Mouse (Mus musculus): ENCODE results near the gene Plbd2.
A peak's percentile ranks its signal among the peaks of the same experiment; 100 is the strongest.

Gene Plbd2

GRCm38 (mm10) chr5:120473361-120473760 lies 30.1 kb downstream of the Plbd2 start:
- DNase-seq, result no peak

DNA sequence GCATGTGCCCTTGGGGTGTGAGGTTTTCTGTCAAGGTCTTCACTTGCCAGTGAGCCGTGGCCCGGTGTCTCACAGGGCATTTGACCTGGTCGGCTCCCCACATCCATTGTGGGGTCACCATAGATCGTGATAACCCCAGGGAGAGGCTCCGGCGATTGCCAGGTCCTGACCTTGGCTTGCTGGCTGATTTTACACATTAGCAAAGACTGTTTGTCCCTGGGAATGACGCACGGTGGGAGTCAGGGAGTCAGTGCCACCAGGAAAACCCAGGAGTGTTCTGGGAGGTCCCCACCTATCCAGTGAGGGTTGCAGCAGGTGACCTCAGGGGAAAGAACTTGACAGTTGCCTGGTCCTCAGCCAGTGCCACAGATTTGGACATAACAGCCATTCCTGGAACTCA lies 30.7 kb downstream of the Plbd2 start, which contains the start of gene Sdsl:
Gene Sdsl, minus strand, starts transcription at position 41 of the 400 bp plus-strand sequence.
- no peak for DNase-seq

DNA sequence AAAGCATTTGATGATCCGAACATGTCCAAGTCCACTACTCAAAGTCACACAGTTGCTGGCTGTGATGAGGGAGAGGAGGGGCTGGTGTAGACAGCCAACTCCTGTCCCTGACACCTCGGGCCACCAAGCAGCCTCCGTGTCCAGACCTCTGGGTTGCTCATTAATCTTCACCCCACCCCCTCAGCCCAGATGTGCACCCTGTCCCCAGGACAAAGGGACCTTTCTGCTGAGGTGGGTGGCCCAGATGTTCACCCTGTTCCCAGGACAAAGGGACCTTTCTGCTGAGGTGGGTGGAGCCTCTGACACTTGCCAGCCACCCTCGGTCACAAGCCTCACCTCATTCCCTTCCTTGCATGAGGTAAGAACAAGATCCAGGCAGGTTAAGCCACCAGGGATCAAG lies 31.9 kb downstream of the Plbd2 start:
- peak; percentile 38 for DNase-seq

GRCm38 (mm10) chr5:120468830-120469229 lies 34.6 kb downstream of the Plbd2 start:
- no peak for DNase-seq

DNA sequence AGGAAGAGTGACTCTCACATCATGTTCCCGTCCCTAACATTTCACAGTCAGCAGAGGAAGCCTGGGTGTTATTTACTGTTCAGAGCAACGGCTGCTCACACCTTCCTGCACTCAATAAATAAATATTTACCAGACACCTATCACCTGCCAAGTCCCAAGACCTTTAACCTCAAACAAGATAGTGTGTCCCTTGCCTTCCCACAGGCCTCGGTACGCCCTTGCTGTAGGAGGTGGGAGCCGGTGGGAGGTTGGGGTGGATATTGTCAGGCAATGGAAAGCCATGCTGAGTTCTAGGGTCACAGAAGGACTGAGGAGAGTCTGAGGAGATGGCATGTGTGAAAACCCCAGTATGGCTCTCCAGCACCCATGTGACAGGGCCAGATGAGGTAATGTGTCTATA lies 35.1 kb downstream of the Plbd2 start:
- no peak for DNase-seq

- peak; percentile 65 for DNase-seq
Measured at GRCm38 (mm10) chr5:120467026-120467425, 36.4 kb downstream of the Plbd2 start.

- no peak for DNase-seq
Measured at GRCm38 (mm10) chr5:120465860-120466259, 37.6 kb downstream of the Plbd2 start.

- DNase-seq, result no peak
Measured at GRCm38 (mm10) chr5:120465062-120465461, 38.4 kb downstream of the Plbd2 start.

DNA sequence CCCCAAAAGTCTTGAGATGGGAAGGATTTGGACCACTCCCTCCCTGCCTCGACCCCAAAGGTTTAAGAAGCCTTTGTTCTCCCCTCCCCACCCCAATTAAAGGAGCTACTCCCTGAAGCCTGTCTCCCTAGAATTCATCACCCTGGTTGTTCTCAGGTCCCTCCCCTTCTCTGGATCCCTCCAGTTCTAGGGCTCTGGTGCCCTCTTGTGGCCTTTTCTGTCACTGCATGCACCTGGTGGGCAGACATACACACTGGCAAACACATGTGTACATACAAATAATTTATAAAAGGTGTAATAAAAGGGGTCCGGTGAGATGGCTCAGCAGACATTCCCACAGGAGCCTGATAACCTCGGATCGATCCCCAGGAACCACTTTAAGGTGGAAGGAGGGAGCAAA lies 39.1 kb downstream of the Plbd2 start:
- DNase-seq, result no peak

DNA sequence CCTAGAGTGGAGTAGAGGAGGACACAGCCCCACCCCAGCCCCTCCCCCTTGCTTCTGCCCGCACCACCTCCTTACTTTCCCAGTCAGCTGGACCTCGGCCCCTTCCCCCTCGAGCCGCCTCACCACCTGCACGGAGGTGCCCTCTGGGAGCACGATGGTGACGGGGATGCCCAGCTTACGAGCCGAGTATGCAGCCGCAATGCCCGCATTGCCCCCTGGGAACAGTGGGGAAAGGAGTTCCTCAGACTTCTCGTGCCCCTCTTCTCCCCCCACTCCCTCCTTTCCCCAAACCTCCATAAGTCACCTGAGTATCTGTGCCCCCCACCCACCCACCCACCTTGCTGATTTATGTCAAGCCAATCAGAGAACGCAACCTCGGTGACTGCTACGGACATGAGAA lies 41.5 kb downstream of the Plbd2 start:
- no peak for DNase-seq

DNA sequence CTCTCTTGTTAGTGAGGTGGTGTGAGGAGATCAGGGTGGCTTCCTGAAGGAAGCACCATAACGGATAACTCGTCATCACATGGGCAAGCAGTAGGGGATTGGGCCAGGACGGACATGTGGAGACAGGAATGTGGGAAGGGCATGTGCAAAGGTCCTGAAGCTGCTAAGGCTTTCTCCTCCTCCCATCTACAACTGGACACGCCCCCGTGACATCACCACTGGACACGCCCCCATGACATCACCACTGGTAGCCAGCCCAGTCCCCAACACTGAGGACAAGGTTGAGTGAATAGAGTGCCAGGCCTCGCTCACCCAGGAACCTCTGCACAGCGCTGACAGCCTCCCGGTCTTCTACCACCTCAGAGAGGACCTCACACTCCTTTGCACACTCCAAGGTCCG lies 44.3 kb downstream of the Plbd2 start:
- DNase-seq, result no peak

- DNase-seq, result peak; percentile 49
Measured at GRCm38 (mm10) chr5:120457628-120458027, 45.8 kb downstream of the Plbd2 start.

DNA sequence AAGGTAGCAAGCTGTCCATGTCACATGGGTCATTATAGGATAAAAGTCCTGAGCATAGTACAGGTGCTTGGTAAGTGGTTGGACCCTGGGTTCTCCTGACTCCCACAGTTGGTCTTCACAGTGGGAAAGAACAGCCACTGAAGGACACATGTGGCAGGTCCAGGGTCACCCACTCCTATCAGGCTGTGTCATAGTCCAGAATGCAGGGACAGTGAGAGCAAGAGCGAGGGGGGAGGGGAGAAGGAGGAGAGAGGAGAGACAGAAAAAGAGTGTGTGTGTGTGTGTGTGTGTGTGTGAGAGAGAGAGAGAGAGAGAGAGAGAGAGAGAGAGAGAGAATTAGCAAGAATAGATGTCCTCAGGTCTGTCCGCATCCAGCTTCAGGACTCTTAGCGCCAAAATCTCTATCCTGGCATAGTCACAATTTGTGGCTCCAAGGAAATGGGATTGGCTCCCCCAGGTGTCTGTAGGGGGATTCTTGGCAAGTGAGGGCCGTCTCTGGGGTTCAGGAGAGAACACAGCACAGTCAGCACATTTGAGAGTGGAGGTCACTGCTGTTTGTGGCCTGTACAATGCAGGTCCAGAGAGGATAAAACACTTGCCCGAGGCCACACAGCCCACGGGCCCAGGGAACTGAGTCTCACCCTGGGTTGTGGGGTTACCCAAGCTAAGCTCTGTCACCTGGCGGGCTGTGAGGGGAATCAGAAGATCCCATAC lies 46.4 kb downstream of the Plbd2 start:
- DNase-seq, result no peak

- no peak for DNase-seq
Measured at GRCm38 (mm10) chr5:120456253-120456652, 47.2 kb downstream of the Plbd2 start.

DNA sequence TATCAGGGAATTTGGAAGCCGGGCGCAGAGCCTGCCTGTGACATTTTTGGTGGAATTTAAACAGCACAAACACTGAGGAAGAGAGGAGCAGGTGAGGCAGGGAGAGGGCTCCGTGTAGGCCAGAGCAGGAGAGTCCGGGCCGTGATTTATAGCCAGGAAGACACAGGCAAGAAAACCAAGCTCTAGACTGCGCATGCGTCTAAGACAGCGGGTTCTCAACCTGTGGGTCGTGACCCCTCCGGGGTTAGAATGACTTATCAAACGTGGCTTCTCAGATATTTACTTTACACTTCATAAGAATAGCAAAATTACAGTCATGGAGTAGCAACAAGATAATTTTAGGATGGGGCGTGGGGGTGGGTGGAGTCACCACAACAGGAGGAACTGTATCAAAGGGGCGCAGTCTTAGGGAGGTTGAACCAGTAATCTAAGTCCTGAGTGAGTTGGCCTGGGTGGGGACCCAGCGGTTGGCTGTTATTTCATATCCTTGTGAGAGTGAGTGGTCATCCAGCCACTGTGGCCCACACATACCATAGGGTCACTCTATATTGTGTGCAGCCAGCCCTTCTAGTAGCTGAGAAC lies 48.6 kb downstream of the Plbd2 start:
- DNase-seq, result no peak

DNA sequence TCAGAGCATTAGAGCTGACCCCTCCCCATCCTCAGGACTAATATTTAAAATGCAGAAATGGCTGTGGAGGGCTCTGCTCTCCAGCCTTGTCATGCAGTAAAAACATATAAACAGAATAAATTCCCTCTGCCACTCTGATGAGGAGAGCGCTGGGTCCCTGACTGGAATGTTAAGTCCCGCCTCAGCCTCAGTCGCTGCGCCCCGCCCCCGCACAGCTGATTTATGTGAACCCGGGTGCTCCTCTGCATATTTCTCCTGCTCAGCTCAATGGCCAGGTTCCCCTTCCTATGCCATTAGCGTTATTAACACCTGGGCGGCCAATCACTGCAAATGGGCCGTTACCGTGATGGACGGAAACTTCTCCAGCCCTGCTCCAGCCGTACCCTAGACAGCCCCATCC lies 56.1 kb downstream of the Plbd2 start:
- peak; percentile 51 for DNase-seq

GRCm38 (mm10) chr5:120440733-120441132 lies 62.7 kb downstream of the Plbd2 start:
- peak; percentile 70 for DNase-seq

DNA sequence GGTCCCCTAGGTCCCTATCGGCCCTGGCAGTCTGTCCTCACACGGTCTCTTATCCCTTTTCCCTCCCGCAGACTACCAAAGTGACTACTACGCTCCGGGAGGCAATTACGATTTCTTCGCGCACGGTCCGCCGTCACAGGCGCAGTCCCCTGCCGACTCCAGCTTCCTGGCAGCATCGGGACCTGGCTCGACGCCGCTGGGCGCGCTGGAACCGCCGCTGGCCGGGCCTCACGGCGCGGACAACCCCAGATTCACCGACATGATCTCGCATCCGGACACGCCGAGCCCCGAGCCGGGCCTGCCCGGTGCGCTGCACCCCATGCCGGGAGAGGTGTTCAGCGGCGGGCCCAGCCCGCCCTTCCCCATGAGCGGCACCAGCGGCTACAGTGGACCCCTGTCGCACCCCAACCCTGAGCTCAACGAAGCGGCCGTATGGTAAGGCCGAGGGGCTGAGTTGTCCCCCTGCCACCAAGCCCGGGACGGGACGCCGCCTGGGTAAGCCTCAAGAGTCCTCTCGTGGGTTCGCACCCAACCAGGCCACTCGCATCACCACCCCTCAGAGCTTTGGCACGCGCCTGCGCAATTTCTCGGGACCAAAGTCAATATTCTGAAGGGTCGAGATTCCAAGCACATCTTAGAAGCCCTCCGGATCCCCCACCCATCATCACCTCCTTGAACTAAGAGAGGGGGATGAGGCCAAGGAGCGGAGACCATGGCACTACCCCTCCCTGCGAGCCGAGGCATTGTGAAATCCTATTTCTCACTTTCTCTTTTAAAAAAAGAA lies 63.3 kb downstream of the Plbd2 start:
- DNase-seq, result no peak

GRCm38 (mm10) chr5:120438991-120439710 lies 64.3 kb downstream of the Plbd2 start:
- no peak for DNase-seq

- DNase-seq, result no peak
Measured at GRCm38 (mm10) chr5:120438469-120438868, 65.0 kb downstream of the Plbd2 start.

DNA sequence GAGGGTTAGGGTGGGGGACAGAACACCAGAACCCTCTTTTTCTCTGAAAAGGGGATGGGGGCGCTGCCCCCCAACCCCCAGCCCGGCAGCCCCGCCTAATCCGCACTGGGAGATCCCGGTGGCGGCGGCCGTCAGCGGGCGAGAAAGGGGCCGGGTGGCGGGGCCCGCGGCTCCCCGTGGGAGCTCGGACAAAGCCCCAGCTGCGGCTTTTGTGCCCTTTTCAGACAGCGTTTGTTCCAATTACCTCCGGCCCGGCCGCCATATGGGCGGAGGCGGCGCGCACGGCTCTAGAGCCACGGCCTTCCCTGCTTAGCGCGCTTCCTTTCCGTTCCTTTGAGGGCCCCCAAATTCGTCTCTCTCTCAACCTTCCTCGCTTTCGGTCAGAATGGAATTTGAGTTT lies 65.4 kb downstream of the Plbd2 start:
- no peak for DNase-seq

DNA sequence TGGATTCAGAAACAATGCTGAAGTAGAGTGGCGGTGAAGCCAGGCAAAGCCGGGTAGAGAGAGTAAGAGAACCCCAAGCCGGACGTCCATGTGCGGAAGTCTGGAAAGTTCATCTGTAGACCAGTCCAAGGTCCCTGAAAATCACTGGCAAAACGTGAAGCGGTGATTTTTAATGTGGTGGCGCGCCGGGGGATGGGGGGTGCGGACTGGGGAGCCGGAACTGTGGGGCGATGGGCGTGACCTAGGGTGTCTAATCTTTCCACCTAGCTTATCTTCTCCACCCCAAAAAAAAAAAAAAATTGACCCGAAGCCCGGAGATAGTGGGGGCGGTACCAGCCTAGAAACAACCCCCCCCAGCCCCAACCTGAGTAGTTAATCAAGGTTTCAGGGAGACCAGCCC lies 65.9 kb downstream of the Plbd2 start:
- no peak for DNase-seq

- no peak for DNase-seq
Measured at GRCm38 (mm10) chr5:120436885-120437495, 66.4 kb downstream of the Plbd2 start.

Data from kidney, adult 11 months (tissue).